Comparison of ENCODE assay signal across 21 mouse cellular contexts in the genomic region with DNA sequence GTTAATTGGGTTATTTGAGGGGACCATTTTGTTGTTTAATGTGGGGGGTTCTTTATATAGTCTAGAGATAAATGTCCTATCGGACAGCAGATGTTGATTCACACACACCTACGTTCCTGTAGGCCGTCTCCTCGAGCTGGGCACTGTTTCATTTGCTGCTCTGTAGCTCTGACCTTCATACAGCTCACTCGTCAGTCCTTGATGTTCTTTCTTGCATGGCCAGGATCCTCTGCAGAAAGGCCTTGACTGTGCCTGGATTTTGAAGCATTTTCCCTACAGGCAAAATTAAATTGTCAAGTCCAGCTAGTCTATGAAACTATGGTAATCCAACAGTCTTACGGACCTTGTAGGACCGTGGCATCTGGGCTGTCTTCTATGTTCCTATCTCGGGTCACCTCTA. TPM values are rescaled to one million over a fixed set of nuclear protein-coding genes. Genes with fewer than 3 reads are reported as not detected.
DNase-seq lines count a peak whose midpoint lies in the region; TF ChIP-seq lines count a peak whose summit lies in the region.
"Had no signal": no experiment of that assay in that cellular context is flagged by ENCODE, and none has a peak within 500 bp of the region (broad histone marks: within the 10 kb centered on the region; RNA-seq: fewer than 3 reads in every experiment).

No protein-coding gene starts in this region.

- no peaks in the 10 kb centered on the region for H3K36me3 ChIP-seq in testis, adult 2 months (ENCODE audit: control insufficient read depth, insufficient read depth, low read length)
- H3K36me3 ChIP-seq: embryonic facial prominence, embryonic 13.5 days; embryonic facial prominence, embryonic 15.5 days; forebrain, embryonic 10.5 days; forebrain, embryonic 12.5 days; G1E had no signal

- TF ChIP-seq CTCF in testis, adult 2 months (IDR thresholded peaks at IDR 0.05; ENCODE audit: control insufficient read depth, insufficient read depth, insufficient replicate concordance, low read depth, low read length), result no peak

- DNase-seq in adrenal gland, adult 2 months, result peak; percentile 72
- no peak for DNase-seq in adrenal gland, postnatal 25 days
- DNase-seq in testis, postnatal 14 days (ENCODE audit: low spot score), result no peak
- DNase-seq in adrenal gland, postnatal 14 days, result peak; percentile 46
- no peak for DNase-seq in heart, adult 18-20 months
- DNase-seq in B cell, adult 2 months, result no peak
- DNase-seq: cerebellum, adult 11 months; cerebellum, adult 18-20 months; cerebellum, adult 8-10 months; cerebellum, adult 9-11 months; cerebellum, postnatal 14 days; cerebellum, postnatal 36 days; embryo, embryonic 11 days had no signal

- peak overlapping the region; percentile 42; the same call in 1 of the 2 replicates for H3K27ac ChIP-seq in testis, adult 2 months (ENCODE audit: control insufficient read depth, insufficient read depth, low read depth, low read length)
- H3K27ac ChIP-seq: embryonic facial prominence, embryonic 13.5 days; embryonic facial prominence, embryonic 15.5 days; forebrain, embryonic 10.5 days; forebrain, embryonic 12.5 days had no signal

- no peak for TF ChIP-seq POLR2A in testis, adult 2 months (IDR thresholded peaks at IDR 0.05; ENCODE audit: control insufficient read depth, low read depth, low read length)

- no peaks in the 10 kb centered on the region for H3K27me3 ChIP-seq in testis, adult 2 months (ENCODE audit: control insufficient read depth, insufficient read depth, low read length)
- H3K27me3 ChIP-seq: CH12.LX; embryonic facial prominence, embryonic 13.5 days; embryonic facial prominence, embryonic 15.5 days had no signal

- no peaks in the 10 kb centered on the region for H3K4me1 ChIP-seq in testis, adult 2 months (ENCODE audit: control insufficient read depth, insufficient read depth, low read length)
- H3K4me1 ChIP-seq: forebrain, embryonic 12.5 days had no signal

- H3K4me3 ChIP-seq in testis, adult 2 months (ENCODE audit: control insufficient read depth, low read depth, low read length), result no peak overlapping the region
- H3K4me3 ChIP-seq: embryonic facial prominence, embryonic 13.5 days; embryonic facial prominence, embryonic 15.5 days; erythroblast, embryonic 14.5 days; forebrain, embryonic 10.5 days; forebrain, embryonic 12.5 days had no signal

RNA-seq across cellular contexts. Expression of gene Strap, which starts 39.8 kb away (rescaled TPM):
- 100 to 1,000 TPM; 110 to 143 TPM for total RNA-seq in adrenal gland, adult 2 months (2021)
- 78.8 and 79.6 TPM in 2 replicates for polyA plus RNA-seq in adrenal gland, adult 2 months (2012; rRNA removed)
- total RNA-seq in adrenal gland, postnatal 25 days (2021), result 107 and 111 TPM in 2 replicates
- 77.9 and 81.1 TPM in 2 replicates for polyA plus RNA-seq in testis, adult 2 months (2012; rRNA removed)
- total RNA-seq in adrenal gland, postnatal 14 days (2021), result 111 and 113 TPM in 2 replicates
- total RNA-seq in heart, adult 18-20 months (2021), result 10 to 100 TPM; 86.9 to 94.5 TPM

RNA-seq across cellular contexts. Expression of gene Eps8, which starts 40.4 kb away (rescaled TPM):
- total RNA-seq in adrenal gland, adult 2 months (2021), result 10 to 100 TPM; 18.8 to 51.5 TPM
- polyA plus RNA-seq in adrenal gland, adult 2 months (2012; rRNA removed), result 10.6 and 22.1 TPM in 2 replicates
- 29.3 and 44.1 TPM in 2 replicates for total RNA-seq in adrenal gland, postnatal 25 days (2021)
- polyA plus RNA-seq in testis, adult 2 months (2012; rRNA removed), result 4.2 and 5.4 TPM in 2 replicates
- 23.4 and 24.5 TPM in 2 replicates for total RNA-seq in adrenal gland, postnatal 14 days (2021)
- 10 to 100 TPM; 11.4 to 13.5 TPM for total RNA-seq in heart, adult 18-20 months (2021)
- polyA plus RNA-seq: G1E had no signal

RNA-seq across cellular contexts. Expression of gene Dera, which starts 59.3 kb away (rescaled TPM):
- total RNA-seq in adrenal gland, adult 2 months (2021), result 10 to 100 TPM; 12.6 to 22.5 TPM
- 4.1 and 5.1 TPM in 2 replicates for polyA plus RNA-seq in adrenal gland, adult 2 months (2012; rRNA removed)
- 30.0 and 31.3 TPM in 2 replicates for total RNA-seq in adrenal gland, postnatal 25 days (2021)
- polyA plus RNA-seq in testis, adult 2 months (2012; rRNA removed), result 4.3 and 7.5 TPM in 2 replicates
- total RNA-seq in adrenal gland, postnatal 14 days (2021), result 26.4 and 28.9 TPM in 2 replicates
- 1 to 10 TPM; 5.2 to 7.8 TPM for total RNA-seq in heart, adult 18-20 months (2021)

Comparison
In these comparisons a context has a peak if more than half of its experiments do, and no peak if none do; other contexts are left out.
1. DNase-seq: peak in adrenal gland, adult 2 months (single experiment) and adrenal gland, postnatal 14 days (single experiment); none in adrenal gland, postnatal 25 days (single experiment), testis, postnatal 14 days (single experiment), heart, adult 18-20 months (0 of 2) and B cell, adult 2 months (0 of 2).